Mouse (Mus musculus): ENCODE measurements around the gene Mtf2.
A peak's percentile ranks its signal among the peaks of the same experiment; 100 is the strongest.
"Not testable (repeated sequence)": the region's sequence is repeated elsewhere in the genome, so short reads cannot be mapped to it uniquely, and the experiment has no call there.

Mtf2 gene

GRCm38 (mm10) chr5:108085440-108085839, 20.0 kb downstream of the Mtf2 start:
- DNase-seq = no peak

GRCm38 (mm10) chr5:108092731-108093130, 27.3 kb downstream of the Mtf2 start:
- DNase-seq = not testable (repeated sequence)

DNA sequence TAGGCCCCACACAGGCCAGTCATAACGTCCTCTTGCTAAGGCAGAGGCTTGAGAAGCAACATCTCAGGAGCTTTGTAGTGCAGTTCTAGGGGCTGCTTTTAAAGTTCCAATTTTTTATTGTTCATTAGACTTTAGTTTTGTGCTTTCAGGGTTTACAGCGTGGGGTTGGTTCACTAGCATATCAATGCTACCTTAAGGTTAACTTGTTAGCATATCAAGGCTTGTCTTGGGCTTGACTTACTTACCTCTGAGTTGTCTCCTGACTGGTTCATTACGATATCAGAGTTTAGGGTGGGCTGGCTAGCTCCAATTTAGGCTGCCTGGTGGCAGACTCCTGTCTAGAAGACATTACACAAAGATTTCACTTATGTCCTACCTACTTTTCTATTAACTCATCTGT, 32.2 kb downstream of the Mtf2 start:
- no peak for DNase-seq

DNA sequence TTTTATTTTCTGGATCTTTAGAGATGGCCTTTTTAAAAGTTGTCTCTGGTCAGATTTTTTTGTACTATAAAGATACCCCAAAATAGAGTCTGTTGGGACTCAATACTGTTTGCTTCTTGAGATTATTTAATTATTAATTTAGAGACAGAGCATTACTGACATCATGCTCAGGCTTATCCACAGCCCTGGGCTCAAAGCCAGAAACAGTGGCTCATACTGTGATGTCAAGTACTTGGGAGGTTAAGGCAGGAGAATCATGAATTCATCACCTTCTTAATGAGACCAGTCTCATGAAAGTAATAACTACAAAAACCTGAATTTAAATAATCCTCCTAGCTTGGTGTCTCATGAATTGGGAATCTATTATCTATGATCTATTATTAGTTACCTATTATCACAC, 34.7 kb downstream of the Mtf2 start:
- no peak for DNase-seq

GRCm38 (mm10) chr5:108104306-108104705, 38.8 kb downstream of the Mtf2 start:
- no peak for DNase-seq

DNA sequence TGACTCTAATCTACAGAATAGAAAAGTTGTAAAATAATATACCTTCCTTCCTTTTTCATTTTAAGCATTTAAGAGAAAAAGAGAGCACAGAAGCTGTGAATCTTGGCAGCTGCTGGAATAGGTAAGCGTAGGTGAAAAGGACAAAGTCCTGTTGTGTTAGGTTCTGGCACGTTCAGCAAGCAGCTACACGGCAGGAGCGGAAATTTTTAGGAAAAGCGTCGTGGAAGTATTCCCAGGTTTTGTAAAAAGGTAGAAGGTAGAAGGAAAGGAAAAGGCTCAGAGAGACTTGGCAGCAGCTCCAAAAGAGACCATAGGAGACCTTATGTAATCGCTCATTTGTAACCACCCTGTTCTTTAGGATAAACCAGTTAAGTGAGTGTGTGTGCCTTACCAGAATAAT, 43.9 kb downstream of the Mtf2 start:
- DNase-seq = peak; percentile 32

- no peak for DNase-seq
Observed at GRCm38 (mm10) chr5:108117693-108118092, 52.2 kb downstream of the Mtf2 start.

- DNase-seq = no peak
Observed at GRCm38 (mm10) chr5:108120221-108120900, 54.9 kb downstream of the Mtf2 start.

- peak; percentile 57 for DNase-seq
Observed at GRCm38 (mm10) chr5:108131849-108132440, 66.5 kb downstream of the Mtf2 start.

- DNase-seq = peak; percentile 97
Observed at GRCm38 (mm10) chr5:108132441-108133243, 67.2 kb downstream of the Mtf2 start, which contains the start of the genes Tmed5 and Ccdc18. Gene Tmed5 (minus strand): TSS chr5:108132620. Gene Ccdc18 (plus strand): TSS chr5:108132875.

DNA sequence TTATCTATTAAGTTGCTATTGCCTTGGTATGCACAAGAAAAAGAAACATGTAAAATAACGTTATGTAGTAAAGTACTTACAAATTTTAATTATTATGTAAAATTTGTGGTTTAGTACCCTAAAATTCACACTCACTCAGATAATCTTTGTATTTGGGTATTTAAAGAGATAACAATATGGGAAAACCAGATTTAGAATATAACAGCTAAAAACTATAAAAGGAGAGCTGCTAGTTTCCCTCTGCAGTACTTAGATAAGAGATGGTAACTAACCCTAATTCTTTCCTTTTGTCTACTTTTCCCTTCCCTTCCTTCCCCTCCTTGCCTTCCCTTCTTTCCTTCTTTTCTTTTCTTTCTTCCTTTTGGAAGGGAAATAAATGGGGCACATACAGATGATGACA, 87.1 kb downstream of the Mtf2 start:
- DNase-seq = no peak

Measured in cerebellum, adult 9-10 months (tissue).